Mouse (Mus musculus) hindbrain, embryonic 10.5 days (tissue): ENCODE measurements around the gene Alg1. TPM values are rescaled to one million over a fixed set of nuclear protein-coding genes. Genes with fewer than 3 reads are reported as not detected.

ENCODE experiments used
- DNase-seq: peaks from one replicate; pipeline ENCODE4 v3.0.0-alpha.2; 2017; ENCODE audit warnings: low spot score
- H3K27ac ChIP-seq: fragments of 300-500 bp; sonication (generic); 2 replicates; pipeline ENCODE4 v1.5.1; 2016; ENCODE audit warnings: mild to moderate bottlenecking, moderate library complexity
- H3K27me3 ChIP-seq: fragments of 300-500 bp; sonication (generic); 2 replicates; pipeline ENCODE4 v1.6.1; 2016; ENCODE audit warnings: mild to moderate bottlenecking; ENCODE audit not compliant: poor library complexity, insufficient read depth, severe bottlenecking
- H3K36me3 ChIP-seq: fragments of 300-500 bp; sonication (generic); 2 replicates; pipeline ENCODE4 v1.6.1; 2016; ENCODE audit warnings: mild to moderate bottlenecking, moderate library complexity
- H3K4me1 ChIP-seq: fragments of 300-500 bp; sonication (generic); replicated peaks from 2 replicates; pipeline ENCODE4 v1.6.1; 2016; ENCODE audit warnings: mild to moderate bottlenecking
- H3K4me3 ChIP-seq: fragments of 300-500 bp; sonication (generic); 2 replicates; pipeline ENCODE4 v1.5.1; 2016; ENCODE audit warnings: mild to moderate bottlenecking, moderate library complexity
- H3K9me3 ChIP-seq: fragments of 300-500 bp; sonication (generic); 2 replicates; pipeline ENCODE4 v1.6.1; 2016; ENCODE audit warnings: mild to moderate bottlenecking, moderate library complexity
- WGBS: fragments of 180-500 bp; shearing (Covaris S2); methylation state at CpG from one replicate; pipeline ENCODE4 v1.1.7; 2016; 5-methylcytosine and 5-hydroxymethylcytosine counted together
- polyA plus RNA-seq: library from polyadenylated mRNA; unstranded; fragments of >200 nt; fragmentation: Nextera tagmentation; extraction: Ambion mirVana; gene quantifications from 2 replicates; pipeline ENCODE4 v1.2.1, GENCODE M21; 2016

The Alg1 gene
- 27.8 and 28.0 TPM in 2 replicates for polyA plus RNA-seq

- no peaks in the 10 kb centered on the region for H3K9me3 ChIP-seq
- H3K27ac ChIP-seq: peak within 1 kb of the TSS; percentile 86
- H3K27me3 ChIP-seq: no peaks in the 10 kb centered on the region
- H3K36me3 ChIP-seq: peaks cover 11% of the 10 kb centered on the region; the same call in 1 of the 2 replicates
- peak within 1 kb of the TSS; percentile 92 for H3K4me3 ChIP-seq
- H3K4me1 ChIP-seq: peaks cover 16% of the 10 kb centered on the region
- 2% methylated on average over 47 of the region's 47 CpGs for WGBS
- DNase-seq: peak; percentile 93
These were observed at the start of gene Alg1 for GRCm38 (mm10) chr16:5233418-5234313. Gene Alg1 (plus strand): TSS chr16:5233621.

DNA sequence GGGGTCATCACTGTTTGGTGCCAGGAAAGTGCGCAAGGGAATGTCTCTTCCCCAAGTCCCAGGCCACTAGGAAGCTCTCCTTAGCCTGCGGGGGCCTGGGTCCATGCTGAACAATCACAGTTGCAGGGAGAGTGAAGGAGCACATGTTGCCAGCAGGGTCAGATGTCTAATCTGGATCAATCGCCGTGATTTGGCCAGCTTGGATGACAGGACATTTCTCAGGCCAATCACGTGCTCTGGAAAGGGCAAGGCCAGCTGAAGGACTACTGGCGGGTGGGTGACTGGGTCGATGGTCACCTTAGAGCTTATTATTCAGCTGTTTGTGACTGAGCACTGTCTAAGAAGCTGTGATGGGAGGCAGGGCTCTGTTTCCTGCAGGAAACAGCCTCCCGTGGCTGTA is 49.3 kb upstream of the Alg1 start:
- H3K36me3 ChIP-seq: no peaks in the 10 kb centered on the region
- H3K27ac ChIP-seq: no peak overlapping the region
- no peaks in the 10 kb centered on the region for H3K9me3 ChIP-seq
- no peaks in the 10 kb centered on the region for H3K27me3 ChIP-seq
- no peak overlapping the region for H3K4me3 ChIP-seq
- peaks cover 5% of the 10 kb centered on the region; the same call in 1 of the 2 replicates for H3K4me1 ChIP-seq
- 65% methylated on average over 8 of the region's 8 CpGs for WGBS
- DNase-seq: no peak

DNA sequence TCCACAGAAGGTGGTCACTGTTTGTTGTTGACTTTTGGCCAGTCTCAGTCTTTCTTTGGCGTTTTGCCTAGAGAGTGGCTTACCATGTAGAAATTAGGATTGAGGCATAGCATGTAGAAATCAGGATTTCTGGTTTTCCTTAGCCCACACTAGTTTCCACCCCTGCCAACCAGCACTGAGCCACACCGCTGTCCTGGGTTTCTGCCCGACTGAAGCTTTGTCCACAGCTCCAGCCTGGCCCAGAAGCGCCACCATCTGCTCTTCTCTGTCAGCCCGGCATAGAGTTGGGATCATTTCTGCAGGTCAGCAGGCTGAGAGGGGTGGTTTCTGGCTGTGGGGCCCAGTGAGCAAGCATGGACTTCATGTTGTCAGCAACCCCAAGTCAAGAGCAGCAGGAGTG is 48.5 kb upstream of the Alg1 start:
- H3K4me1 ChIP-seq: peaks cover 5% of the 10 kb centered on the region; the same call in 1 of the 2 replicates
- no peaks in the 10 kb centered on the region for H3K9me3 ChIP-seq
- no peaks in the 10 kb centered on the region for H3K36me3 ChIP-seq
- H3K27ac ChIP-seq: no peak overlapping the region
- no peak for DNase-seq
- no peak overlapping the region for H3K4me3 ChIP-seq
- no peaks in the 10 kb centered on the region; the same call in 1 of the 2 replicates for H3K27me3 ChIP-seq
- 86% methylated on average over 5 of the region's 5 CpGs for WGBS

GRCm38 (mm10) chr16:5185691-5186090 is 47.7 kb upstream of the Alg1 start:
- H3K9me3 ChIP-seq: no peaks in the 10 kb centered on the region
- no peak overlapping the region for H3K27ac ChIP-seq
- peaks cover 5% of the 10 kb centered on the region; the same call in 1 of the 2 replicates for H3K4me1 ChIP-seq
- H3K27me3 ChIP-seq: no peaks in the 10 kb centered on the region; the same call in 1 of the 2 replicates
- WGBS: 70% methylated on average over 7 of the region's 7 CpGs
- no peaks in the 10 kb centered on the region for H3K36me3 ChIP-seq
- H3K4me3 ChIP-seq: no peak overlapping the region
- no peak for DNase-seq

DNA sequence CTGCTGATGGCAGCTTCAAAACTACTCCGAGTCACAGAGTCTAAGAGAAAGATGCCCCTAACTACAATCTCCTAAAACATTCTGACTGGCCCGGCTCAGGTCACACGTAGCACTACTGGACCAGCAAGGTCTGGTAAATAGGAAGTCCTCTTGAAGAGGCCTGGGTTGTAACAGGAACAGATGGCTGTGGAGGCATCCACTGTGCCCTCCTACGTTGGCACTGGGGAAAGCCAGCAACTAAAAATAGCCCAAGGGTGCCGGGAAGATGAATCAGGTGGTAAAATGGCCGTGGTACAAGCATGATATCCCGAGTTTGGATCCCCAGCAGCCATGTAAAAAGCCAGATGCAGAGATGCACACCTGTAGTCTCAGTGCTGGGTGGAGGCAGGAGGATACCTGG is 47.2 kb upstream of the Alg1 start:
- H3K9me3 ChIP-seq: no peaks in the 10 kb centered on the region
- H3K36me3 ChIP-seq: no peaks in the 10 kb centered on the region
- peaks cover 5% of the 10 kb centered on the region; the same call in 1 of the 2 replicates for H3K4me1 ChIP-seq
- WGBS: 79% methylated on average over 7 of the region's 7 CpGs
- no peak overlapping the region for H3K4me3 ChIP-seq
- DNase-seq: no peak
- H3K27me3 ChIP-seq: no peaks in the 10 kb centered on the region; the same call in 1 of the 2 replicates
- H3K27ac ChIP-seq: no peak overlapping the region

DNA sequence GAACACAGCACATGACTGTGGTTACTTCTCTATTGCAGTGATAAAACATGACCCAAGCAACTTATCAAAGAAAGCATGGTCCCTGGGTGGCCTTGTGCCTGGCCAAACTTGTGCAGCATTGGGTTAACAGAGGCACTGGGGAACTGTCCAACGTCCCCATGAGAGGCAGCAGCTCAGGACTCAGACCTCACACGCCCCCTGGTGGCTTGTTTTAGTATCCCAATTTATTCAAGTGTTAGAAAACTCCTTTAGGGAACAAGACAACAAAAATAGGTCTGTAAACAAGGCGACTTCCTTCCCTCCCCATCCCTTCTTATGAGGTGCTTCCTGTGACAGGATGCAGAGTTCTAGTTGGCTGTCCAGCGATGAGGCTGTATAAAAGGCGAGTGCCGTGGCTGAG is 38.3 kb upstream of the Alg1 start:
- Histone ChIP-seq H3K4me1 (no peaks in the 10 kb centered on the region), H3K27ac (no peak overlapping the region), H3K36me3 (peaks cover 23% of the 10 kb centered on the region), H3K27me3 (no peaks in the 10 kb centered on the region), H3K4me3 (no peak overlapping the region), H3K9me3 (no peaks in the 10 kb centered on the region)
- peak; percentile 47 for DNase-seq
- 24% methylated on average over 6 of the region's 6 CpGs for WGBS

DNA sequence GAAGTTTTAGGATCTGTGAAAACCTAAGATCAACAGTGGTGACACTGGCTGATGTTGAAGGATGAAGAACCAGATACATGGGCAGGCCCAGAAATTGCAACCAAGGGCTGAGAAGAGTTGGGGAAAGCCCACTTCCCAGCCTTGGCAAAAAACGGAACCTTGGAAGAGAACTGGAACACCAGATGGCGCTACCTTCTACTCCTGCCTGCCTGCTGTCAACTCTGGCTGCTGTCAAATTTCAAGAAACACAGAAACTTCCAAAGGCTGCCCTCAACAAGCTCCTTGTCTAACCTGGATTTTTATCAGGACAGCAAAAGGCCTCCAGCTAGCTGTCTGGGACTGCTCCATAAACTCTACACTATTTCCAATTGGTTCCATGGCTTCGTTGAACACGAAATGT is 30.7 kb upstream of the Alg1 start:
- H3K27ac ChIP-seq: no peak overlapping the region
- no peaks in the 10 kb centered on the region for H3K9me3 ChIP-seq
- peaks cover 17% of the 10 kb centered on the region for H3K36me3 ChIP-seq
- peaks cover 10% of the 10 kb centered on the region for H3K4me1 ChIP-seq
- peaks cover 4% of the 10 kb centered on the region; the same call in 1 of the 2 replicates for H3K27me3 ChIP-seq
- peak overlapping the region; percentile 92 for H3K4me3 ChIP-seq
- peak; percentile 38 for DNase-seq
- 14% methylated on average over 4 of the region's 4 CpGs for WGBS

- peak overlapping the region; percentile 80 for H3K27ac ChIP-seq
These were observed 30.2 kb upstream of the Alg1 start for GRCm38 (mm10) chr16:5203200-5203599.

GRCm38 (mm10) chr16:5203668-5204433 is 29.6 kb upstream of the Alg1 start, which contains the start of gene Nagpa:
Gene Nagpa (minus strand): TSS chr16:5204012.
- peaks cover 9% of the 10 kb centered on the region for H3K36me3 ChIP-seq
- no peaks in the 10 kb centered on the region for H3K9me3 ChIP-seq
- peak; percentile 87 for DNase-seq
- 4% methylated on average over 40 of the region's 40 CpGs for WGBS
- peaks cover 4% of the 10 kb centered on the region for H3K27me3 ChIP-seq
- peak within 1 kb of the TSS; percentile 80 for H3K27ac ChIP-seq
- H3K4me1 ChIP-seq: peaks cover 10% of the 10 kb centered on the region
- H3K4me3 ChIP-seq: peak within 1 kb of the TSS; percentile 92

More at GRCm38 (mm10) chr16:5203200-5203599, 30.2 kb upstream of the Alg1 start:
- Histone ChIP-seq H3K9me3 (no peaks in the 10 kb centered on the region), H3K27me3 (peaks cover 4% of the 10 kb centered on the region; the same call in 1 of the 2 replicates), H3K36me3 (peaks cover 15% of the 10 kb centered on the region), H3K4me3 (peak overlapping the region; percentile 92), H3K4me1 (peaks cover 10% of the 10 kb centered on the region)
- no peak for DNase-seq
- 2% methylated on average over 36 of the region's 36 CpGs for WGBS

- H3K27me3 ChIP-seq: peaks cover 4% of the 10 kb centered on the region
- 90% methylated on average over 5 of the region's 5 CpGs for WGBS
- no peaks in the 10 kb centered on the region for H3K9me3 ChIP-seq
- H3K4me1 ChIP-seq: peaks cover 10% of the 10 kb centered on the region
- H3K27ac ChIP-seq: no peak overlapping the region
- no peak overlapping the region for H3K4me3 ChIP-seq
- no peaks in the 10 kb centered on the region for H3K36me3 ChIP-seq
- DNase-seq: no peak
These were observed 27.9 kb upstream of the Alg1 start for GRCm38 (mm10) chr16:5205431-5205970.

GRCm38 (mm10) chr16:5206051-5206450 is 27.4 kb upstream of the Alg1 start:
- Histone ChIP-seq H3K4me3 (no peak overlapping the region), H3K27ac (no peak overlapping the region), H3K27me3 (peaks cover 4% of the 10 kb centered on the region), H3K36me3 (no peaks in the 10 kb centered on the region), H3K4me1 (peaks cover 10% of the 10 kb centered on the region), H3K9me3 (no peaks in the 10 kb centered on the region)
- no peak for DNase-seq
- 81% methylated on average over 5 of the region's 5 CpGs for WGBS

DNA sequence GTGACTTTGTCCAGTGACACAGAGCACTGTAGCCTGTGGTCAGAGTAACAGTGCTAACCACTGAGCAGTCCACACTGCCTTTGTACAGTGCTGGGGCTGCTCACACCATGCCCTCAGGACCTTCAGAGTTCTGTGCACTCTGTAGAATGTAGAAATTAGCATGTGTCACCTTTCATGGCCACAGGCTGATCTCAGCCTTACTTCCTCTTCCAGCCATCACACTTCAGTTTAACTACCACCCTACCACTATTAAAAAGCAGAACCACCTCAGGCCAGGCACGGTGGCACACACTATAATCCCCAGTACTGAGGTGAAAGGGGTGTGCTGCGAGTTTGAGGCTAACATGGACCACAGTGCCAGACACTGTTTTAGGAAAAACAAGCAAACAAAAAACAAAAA is 23.1 kb upstream of the Alg1 start:
- Histone ChIP-seq H3K4me3 (no peak overlapping the region), H3K9me3 (no peaks in the 10 kb centered on the region), H3K36me3 (no peaks in the 10 kb centered on the region), H3K4me1 (no peaks in the 10 kb centered on the region), H3K27ac (no peak overlapping the region), H3K27me3 (peaks cover 4% of the 10 kb centered on the region; the same call in 1 of the 2 replicates)
- WGBS: 66% methylated on average over 2 of the region's 2 CpGs
- DNase-seq: no peak
